Mouse (Mus musculus) gastrocnemius, adult 18-20 months (tissue): ENCODE results near the gene Gm9837. TPM values are rescaled to one million over a fixed set of nuclear protein-coding genes. Genes with fewer than 3 reads are reported as not detected.

Source experiments
- DNase-seq: peaks from one replicate; pipeline ENCODE4 v3.0.0; 2021; ENCODE audit warnings: low spot score
- total RNA-seq, 2 experiments: library from RNA; stranded (reverse); gene quantifications; 2 replicates each; pipeline ENCODE4 v1.2.3; 2021

Gm9837 gene
- total RNA-seq, 2 experiments from 2014 or later, result not detected

- DNase-seq, result no peak
Observed at GRCm38 (mm10) chr11:53486822-53487594, 16.7 kb upstream of the Gm9837 start.

DNA sequence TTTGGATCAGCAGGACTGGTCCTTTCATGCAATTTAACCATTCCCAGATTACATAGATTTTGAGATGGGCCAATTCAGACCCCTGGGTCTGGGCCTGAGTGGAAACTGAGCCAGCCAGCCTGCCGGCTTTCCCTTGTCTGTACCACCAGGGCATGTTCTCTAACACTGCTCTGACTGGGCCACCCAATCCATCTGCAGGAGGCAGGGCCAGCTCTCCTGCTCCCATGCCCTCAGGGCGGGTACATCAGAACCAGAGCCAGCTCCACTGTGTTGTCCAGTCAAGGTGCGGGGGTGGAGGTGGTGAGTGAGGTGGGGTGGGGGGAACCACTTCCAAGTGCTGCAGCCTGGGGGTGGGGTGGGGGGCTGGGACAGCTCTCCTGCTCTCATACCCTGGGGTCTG, 16.1 kb upstream of the Gm9837 start:
- DNase-seq, result no peak

DNA sequence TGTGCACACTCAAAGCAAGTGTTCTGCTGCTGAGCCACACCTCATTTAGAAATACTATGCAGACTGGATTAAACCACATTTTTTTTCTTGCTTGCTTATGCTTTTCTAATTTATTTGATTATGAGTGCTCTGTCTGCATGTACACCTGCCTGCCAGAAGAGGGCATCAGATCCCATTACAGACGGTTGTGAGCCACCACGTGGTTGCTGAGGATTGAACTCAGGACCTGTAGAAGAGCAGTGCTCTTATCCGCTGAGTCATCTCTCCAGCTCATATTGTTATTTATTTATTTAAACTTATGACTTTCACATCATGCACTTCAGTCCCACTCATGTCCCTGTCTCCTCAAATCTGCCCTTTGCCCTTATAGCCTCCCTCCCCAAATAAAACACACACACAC, 15.4 kb upstream of the Gm9837 start:
- DNase-seq, result no peak

GRCm38 (mm10) chr11:53483159-53483891, 13.0 kb upstream of the Gm9837 start:
- no peak for DNase-seq

GRCm38 (mm10) chr11:53481088-53481730, 10.9 kb upstream of the Gm9837 start:
- no peak for DNase-seq

- no peak for DNase-seq
Observed at GRCm38 (mm10) chr11:53479783-53480301, 9.6 kb upstream of the Gm9837 start, which contains the start of the genes Gm9945 and Sowaha. Gene Gm9945, plus strand, starts transcription at chr11:53480166. Gene Sowaha, minus strand, starts transcription at chr11:53480274.

DNA sequence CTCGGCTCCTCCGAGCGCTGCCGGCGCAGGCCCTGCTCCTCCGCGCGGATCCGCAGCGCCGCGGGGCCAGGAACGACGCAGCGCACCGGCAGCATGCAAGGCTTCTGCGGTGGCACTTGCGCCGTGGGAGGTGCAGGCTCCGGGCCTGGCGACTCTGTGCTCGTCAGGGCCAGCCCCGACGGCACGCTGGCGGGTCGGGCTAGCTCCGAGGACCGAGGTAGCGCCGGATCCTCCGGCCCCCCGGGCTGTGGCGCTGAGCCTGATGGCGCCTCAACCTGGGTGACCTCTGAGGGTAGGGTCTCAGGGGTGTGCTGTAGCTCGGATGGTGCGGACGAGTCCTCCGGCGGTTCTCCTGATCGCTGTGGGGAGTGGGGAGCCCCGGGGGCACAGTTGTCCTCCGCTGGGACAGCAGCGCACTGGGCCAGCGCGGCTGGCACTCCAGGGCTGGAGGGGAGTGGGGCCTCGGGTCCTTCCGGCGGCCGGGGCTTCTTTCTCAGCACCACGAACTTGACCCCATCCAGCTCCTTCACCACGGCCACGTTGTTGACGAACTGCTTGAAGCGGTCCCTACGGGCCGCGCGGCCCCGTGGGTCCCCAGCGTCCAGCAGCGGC, 9.0 kb upstream of the Gm9837 start:
- no peak for DNase-seq

DNA sequence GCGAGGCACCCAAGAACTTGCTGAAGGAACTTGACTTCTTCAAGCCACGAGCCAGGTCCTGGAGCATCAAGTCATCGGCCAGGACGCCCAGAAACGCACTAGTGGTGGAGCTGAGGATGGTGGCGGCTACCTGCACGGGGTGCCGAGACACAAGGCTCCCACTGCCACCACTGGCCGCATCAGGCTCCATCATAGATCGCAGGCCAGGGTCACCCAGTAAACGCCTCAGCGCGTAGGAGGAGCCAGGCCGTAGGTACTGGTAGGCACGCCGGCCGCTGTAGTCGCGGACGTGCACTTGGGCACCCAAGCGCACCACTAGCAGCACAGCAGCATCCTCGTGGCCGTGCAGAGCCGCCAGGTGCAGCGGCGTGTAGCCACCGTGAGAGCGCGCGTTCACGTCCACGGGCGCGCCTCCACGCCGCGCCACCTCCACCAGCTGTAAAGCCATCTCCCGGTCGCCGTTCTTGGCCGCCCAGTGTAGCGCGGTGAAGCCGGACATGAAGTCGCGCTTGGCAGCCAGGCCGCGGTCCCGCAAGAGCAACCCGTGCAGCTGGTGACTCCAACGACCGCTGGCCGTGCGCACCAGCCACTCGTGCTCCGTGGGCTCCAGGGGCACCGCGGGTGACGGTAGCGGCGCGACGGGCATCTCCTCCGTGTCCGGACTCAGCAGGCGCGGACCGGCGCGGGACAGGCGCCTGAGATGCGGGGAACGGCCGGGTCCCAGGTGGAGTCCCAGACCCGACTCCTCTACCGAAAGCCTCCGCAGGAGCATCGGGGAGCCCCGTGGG, 8.3 kb upstream of the Gm9837 start:
- DNase-seq, result no peak

DNA sequence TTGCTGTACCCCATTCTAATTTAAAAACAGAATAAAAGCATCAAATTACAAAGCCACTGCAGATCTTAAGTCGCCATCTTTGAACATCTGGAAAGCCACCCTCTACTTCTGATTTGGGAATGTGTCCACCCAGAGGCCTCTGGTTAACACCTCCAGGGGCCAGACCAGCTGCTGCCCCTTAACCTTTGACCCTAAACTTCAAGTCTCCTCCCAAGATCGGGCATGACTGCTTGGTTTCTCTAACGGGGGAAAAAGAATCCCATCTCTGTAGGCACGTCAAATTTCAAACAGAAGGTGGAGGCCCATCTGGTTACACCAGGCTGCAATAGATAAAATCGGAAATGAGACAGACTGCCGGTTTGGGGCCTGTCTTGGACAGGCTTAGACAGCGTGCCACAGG, 7.6 kb upstream of the Gm9837 start:
- no peak for DNase-seq

DNA sequence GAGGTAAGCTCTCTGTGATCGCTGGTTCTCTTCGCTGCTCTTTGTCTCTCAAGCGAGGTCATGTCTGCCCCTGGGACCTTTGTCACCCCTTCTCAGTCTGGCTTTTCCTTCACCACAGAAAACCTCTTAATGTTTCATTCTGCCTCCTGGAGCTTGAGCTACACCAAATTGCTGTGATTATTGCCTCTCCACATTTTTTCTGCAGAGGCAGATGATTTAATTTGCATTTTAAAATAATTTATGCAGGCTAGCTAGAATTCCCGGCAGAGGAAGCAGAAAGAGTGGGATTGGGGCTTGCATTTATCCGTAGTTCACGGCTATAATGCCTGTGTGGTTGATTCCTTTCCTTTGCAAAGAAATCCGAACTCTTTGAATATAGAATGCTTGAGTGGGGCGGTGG, 5.3 kb upstream of the Gm9837 start:
- DNase-seq, result no peak

GRCm38 (mm10) chr11:53472709-53473108, 2.4 kb upstream of the Gm9837 start:
- no peak for DNase-seq

DNA sequence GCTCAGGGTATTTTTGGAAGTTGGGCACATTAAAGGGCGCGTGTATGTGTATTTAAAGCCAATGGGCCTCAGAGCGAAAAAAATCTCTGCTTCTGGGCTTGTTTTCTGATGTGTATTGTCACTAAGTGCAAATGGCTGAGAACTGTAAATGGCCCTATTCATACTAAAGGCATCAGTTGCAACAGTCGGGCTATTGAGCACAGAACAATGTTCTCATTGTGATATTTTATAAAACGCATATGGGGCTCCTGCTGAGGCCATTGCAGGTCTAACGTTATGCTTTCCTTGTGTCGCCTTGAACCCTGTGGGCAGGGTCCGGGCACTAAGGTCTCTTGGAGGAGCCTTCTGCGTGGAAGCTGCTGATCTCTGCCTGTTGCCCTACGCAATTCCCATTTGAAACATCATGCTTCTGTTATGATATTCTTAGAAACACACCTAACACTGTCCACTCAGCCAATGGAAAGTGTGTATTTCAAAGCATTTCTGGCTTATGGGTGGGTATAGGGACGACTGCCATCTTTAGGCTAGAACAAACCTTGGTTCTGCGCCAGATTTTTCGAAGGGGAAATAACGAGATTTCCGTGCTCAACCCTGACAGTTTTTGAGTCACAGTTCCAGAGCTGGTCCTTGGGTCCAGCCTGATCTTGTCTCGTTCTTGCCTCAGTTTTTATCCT, 848 bp downstream of the Gm9837 start:
- peak; percentile 33 for DNase-seq

DNA sequence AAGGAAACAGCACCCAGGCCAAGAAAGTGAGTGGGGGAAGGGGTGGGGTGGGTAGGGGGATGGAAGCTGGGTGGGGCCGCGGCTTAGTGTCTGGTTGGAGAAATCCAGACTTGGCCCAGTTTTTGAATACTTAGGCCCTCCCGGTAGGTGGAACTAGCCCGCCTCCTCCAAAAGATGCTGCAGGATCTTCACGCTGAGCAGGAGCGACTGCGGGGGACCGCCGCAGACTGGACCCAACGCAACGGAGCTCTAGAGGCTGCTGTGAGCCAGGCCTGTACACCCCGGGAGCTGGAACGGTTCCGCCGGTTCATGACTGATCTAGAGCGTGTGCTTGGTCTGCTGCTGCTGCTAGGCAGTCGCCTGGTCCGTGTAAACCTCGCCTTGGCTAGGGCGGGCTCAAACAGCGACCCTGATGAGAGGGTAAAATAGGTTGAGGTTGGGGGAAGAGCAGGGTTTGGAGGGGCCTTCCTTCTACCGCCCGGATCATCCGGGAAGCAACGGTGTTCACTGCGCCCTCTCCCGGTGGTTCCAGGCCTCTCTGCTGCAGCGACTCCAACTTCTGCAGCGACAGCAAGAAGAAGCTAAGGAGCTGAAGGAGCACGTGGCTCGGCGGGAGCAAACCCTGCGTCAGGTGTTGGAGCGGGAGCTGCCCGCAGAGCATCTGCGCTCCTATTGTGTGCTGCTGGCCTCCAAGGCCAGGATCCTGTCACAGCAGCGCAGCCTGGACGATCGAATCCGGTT, 3.9 kb downstream of the Gm9837 start:
- DNase-seq, result peak; percentile 84

- DNase-seq, result no peak
Observed at GRCm38 (mm10) chr11:53463551-53464424, 6.5 kb downstream of the Gm9837 start.

DNA sequence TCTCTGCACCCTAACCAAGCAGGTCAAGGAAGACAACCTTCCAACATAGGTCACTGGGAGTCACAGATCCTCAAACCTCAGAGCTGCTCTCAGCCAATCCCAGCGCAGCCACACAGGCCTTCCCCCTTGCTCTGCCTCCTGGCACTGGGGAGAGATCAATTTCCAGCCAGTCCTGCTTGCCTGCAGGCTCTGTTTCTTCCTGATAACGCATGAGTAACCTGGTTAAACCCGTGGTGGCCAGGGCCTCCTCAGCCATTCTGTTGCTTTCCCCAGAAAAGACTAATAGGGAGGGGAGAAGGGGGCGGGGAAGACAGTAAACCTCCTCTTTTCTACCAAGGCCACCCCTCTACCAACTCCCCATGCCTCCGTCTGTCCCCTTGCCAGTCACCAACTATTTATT, 8.6 kb downstream of the Gm9837 start:
- no peak for DNase-seq

- no peak for DNase-seq
Observed at GRCm38 (mm10) chr11:53460192-53460591, 10.1 kb downstream of the Gm9837 start.

GRCm38 (mm10) chr11:53458996-53459395, 11.3 kb downstream of the Gm9837 start:
- DNase-seq, result no peak

DNA sequence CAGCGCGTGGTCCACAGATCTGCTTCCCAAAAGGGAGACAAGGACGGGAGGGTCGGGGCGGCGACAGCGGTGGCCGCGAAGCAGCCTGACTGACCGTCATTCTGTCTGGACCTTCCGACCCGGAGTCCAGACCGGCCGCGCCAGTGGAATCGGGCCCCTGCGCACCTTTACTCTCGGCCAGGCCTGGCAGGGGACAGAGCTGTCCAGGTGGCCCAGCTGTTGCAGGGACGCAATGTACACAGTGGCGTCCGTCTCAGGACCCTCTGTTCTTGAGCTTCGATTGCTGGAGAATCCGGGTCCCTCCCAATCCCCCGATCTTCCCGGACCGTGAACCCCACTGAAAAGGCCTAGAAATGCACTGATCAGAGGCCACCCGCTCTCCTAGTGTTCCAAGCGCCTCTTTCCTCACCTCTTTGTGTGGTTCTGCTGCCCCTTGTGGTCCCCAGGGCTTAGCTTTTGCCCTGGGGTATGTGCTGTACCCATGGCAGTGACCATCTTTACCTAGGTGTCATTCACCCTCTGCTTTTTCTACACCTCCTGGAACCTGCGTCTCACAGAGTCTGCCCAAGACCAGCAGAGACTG, 12.8 kb downstream of the Gm9837 start:
- DNase-seq, result no peak
